Mouse (Mus musculus) A20 (cell line): ENCODE measurements at regions not wholly inside any gene's neighbourhood (a gene's known extent, or its start where the extent isn't known, plus 50 kb on each side); places are given as distances from the start of the nearest gene placed in this dataset.

ENCODE experiments used
- DNase-seq: peaks from one replicate; pipeline ENCODE4 v3.0.0-alpha.2; 2011; ENCODE audit warnings: low read depth, low spot score

- DNase-seq: no peak
Measured at GRCm38 (mm10) chr4:33793398-33793797, 131.0 kb upstream of the Cnr1 start.

- DNase-seq: no peak
Measured at GRCm38 (mm10) chr4:33795461-33795860, 128.9 kb upstream of the Cnr1 start.

DNA sequence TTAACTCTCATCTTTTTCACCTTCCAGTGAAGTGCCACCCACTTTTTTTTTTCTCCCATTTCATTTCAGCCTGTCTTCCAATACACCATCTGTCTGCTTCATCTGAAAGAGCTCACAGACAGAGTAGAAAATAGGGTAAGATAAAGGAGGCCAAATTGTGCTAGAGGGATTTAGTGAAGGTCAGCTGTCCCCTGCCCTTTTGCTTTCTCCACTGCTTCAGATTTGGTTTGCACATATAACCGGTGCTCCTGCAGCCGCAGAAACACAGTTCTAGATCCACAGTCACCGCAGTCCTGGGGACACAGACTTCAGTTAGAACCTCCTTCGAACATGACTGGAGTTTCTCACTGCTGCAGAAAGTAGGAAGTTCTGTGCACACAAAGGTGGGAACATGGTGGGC lies 126.4 kb upstream of the Cnr1 start:
- no peak for DNase-seq

GRCm38 (mm10) chr4:33798654-33799053 lies 125.7 kb upstream of the Cnr1 start:
- no peak for DNase-seq

GRCm38 (mm10) chr4:33799110-33799509 lies 125.3 kb upstream of the Cnr1 start:
- DNase-seq: no peak

GRCm38 (mm10) chr4:33799831-33800230 lies 124.6 kb upstream of the Cnr1 start:
- DNase-seq: no peak

GRCm38 (mm10) chr4:33812338-33812737 lies 112.1 kb upstream of the Cnr1 start:
- DNase-seq: no peak

DNA sequence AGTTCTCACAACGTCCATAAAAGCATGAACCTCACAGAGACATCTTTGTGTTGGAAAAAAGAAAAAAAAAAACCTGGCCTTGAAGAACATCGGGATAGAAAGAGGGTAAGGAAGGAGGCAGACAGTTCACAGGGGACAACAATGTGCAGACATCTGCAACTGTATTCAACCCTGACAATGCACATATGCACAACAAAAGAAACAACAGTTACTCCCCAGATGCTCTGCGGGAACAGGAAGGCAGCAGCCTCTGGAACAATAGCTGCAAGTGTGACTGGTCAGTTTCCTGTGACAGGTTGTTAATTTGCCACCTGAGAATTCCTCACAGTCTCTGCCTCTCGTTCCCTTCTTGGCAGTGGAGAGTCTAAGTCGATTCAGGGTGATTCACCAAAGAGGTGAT lies 100.5 kb upstream of the Cnr1 start:
- DNase-seq: no peak

- no peak for DNase-seq
Measured at GRCm38 (mm10) chr4:33833134-33833533, 91.3 kb upstream of the Cnr1 start.

GRCm38 (mm10) chr4:33838436-33838835 lies 86.0 kb upstream of the Cnr1 start:
- no peak for DNase-seq

GRCm38 (mm10) chr4:33840119-33840518 lies 84.3 kb upstream of the Cnr1 start:
- DNase-seq: no peak

DNA sequence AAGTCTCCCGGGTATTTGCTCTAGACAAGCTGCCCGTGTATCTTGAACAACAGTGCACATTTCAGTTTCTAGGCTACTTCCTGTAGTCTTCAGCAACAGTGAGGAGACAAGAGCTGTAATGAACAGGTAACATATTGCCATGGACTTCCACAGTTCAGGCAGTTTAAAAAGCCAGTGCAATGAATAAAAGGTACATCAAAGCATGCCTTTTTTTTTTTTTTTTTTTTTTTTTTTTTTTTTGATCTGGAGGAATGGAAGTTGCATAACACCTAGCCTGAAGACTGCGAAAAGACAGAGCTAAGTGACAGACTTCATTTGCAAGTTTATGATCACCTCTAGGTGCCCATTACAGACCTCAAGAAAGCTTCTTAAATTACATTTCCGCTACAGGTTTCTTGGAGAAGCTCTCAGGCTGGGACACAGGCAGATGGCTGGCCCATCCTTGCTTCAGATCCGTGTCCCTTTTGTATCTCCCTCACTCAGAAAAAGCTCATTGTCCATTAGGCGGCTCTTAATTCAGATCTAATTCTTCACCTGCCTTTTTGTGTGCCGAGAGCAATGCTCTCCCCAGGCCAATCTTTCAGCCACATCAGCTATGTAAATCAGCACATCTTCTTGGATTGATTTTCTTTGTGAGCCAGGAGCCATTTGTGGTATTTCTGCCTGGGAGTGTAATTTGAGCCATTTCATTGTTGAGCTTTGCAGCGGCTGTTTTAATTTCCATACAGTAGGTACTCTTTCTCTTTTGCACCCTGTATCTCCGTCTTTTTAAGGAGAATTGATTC lies 78.6 kb upstream of the Cnr1 start:
- DNase-seq: no peak

GRCm38 (mm10) chr4:33850249-33850648 lies 74.1 kb upstream of the Cnr1 start:
- no peak for DNase-seq

GRCm38 (mm10) chr4:33852294-33852693 lies 72.1 kb upstream of the Cnr1 start:
- no peak for DNase-seq

GRCm38 (mm10) chr4:33855112-33855511 lies 69.3 kb upstream of the Cnr1 start:
- no peak for DNase-seq

DNA sequence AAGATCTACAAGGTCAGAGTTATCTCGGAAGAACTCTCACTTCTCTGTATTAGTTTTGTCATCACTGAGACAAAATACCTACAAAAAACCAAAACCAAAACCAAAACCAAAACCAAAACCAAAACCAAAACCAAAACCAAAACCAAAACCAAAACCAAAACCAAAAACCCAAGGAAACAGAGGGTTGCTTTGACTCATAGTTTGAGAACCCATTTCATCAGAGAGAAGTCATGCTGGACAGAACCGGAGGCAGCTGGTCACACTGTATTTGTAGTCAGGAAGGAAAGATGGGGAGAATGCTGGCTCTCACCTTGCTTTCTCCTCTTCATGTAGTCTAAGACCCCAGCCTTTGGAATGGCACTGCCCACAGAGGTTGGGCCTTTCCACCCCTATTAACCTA lies 57.3 kb upstream of the Cnr1 start:
- no peak for DNase-seq

DNA sequence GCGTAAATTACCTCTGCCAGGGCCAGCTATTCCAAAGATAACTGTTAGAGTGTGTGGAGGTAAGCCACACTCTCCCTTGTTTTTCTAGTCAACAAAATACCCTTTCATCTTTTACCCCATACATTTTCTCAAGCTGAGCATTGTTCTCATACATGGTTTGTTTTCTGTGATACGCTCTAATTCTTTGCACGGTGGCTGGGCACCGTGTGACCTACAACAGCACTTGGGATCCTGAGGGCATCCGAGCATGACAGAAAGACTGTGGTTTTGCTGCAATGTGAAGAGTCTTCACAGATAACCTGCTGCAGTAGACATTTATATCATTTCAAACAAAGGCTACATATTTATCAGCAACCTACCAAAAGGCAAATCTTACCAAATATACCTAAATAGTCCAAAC lies 55.1 kb upstream of the Cnr1 start:
- DNase-seq: peak; percentile 54
